Mouse (Mus musculus) cerebellum, adult 11-12 months (tissue): ENCODE results near the gene Trappc2l.

Experiments used
- DNase-seq: peaks from one replicate; pipeline ENCODE4 v3.0.0; 2022

The Trappc2l gene

DNA sequence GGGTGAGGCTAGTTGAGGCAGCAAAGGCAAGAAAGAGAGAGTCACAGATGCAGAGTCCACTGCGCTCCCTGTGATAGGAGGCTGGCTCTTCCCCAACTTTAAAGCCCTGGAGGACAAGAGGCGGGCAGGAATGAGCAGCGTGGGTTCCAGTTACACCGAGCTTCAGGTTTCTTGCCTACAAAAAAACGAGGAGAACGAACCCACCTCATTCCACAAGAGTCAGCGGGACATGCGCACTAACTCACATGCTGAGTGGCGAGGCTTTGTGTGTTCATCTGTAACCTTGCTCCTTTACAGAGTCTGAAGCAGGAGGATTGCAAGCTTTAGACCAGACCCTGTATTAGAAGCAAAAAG is 47.3 kb downstream of the Trappc2l start:
- DNase-seq: no peak

DNA sequence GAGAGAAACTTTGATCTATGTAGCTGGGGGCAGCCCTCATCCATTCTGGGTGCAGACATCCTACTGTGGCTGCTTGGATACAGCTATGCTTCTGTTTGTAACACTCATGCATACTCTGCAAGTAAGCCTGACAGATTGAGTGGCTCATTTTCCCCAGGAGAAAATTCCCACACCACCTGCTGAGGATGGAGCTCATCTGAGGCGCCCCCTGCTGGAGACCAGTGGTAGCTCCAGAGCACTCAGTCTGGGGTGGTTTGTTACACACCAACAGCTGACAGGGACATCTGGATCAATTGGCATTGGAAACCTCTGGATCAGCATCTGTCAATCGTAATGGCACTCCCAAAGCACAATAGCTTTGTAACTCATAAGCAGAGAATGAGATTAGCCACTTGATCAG is 48.6 kb downstream of the Trappc2l start:
- DNase-seq: no peak

DNA sequence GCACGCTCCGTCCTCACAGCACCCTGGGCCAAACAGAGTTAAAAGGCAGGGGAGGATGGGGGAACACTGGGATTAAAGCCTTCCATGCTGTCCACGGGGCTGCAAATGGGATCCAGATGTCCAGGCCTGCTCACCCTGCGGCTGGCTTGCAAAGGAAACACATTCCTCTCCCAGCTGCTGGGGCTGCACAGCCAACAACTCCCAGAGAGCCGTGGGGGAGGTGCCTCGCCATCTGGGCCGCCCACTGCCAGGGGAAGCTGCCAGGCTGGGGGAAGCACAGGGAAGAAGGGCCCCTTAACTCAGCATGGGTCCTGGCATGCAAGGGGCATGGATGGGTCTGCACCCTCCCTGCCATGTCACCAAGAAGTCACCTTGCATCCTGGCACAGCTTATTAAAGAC is 49.7 kb downstream of the Trappc2l start:
- peak; percentile 69 for DNase-seq

DNA sequence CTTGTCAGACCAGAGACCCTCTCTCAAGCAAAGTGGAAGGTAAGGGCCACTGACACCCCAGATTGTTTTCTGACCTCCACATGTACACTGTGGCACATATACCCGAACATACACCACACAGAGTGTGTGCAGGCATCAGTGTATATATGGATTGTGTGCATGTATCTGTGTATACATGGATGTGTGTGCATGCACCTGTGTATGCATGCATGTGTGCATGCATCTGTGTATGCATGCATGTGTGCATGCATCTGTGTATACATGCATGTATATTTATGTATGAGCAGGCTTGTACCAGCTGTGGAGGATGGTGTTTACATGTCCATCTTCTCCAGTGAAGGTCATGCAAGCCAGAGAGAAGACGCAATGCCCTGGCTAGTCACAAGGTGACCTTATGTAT is 50.5 kb downstream of the Trappc2l start:
- no peak for DNase-seq

DNA sequence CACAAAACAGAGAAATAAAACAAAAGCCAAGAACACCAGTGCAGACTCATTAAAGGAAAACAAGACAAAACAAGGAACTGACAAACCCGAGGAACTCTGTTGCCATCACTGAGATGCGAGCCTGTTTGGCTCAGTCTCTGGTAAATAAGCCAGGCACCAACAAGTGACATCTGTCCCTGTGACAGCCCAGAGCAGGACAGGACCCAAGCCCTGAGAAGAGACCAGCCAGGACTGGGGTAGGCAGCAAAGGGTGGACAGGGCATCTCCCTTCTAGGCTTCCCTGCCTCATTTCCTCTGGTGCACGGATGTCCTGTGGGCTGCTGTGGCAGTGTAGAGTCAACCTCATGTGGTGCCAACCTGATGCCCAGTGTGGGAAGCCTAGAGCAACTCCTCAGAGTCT is 51.7 kb downstream of the Trappc2l start:
- no peak for DNase-seq

DNA sequence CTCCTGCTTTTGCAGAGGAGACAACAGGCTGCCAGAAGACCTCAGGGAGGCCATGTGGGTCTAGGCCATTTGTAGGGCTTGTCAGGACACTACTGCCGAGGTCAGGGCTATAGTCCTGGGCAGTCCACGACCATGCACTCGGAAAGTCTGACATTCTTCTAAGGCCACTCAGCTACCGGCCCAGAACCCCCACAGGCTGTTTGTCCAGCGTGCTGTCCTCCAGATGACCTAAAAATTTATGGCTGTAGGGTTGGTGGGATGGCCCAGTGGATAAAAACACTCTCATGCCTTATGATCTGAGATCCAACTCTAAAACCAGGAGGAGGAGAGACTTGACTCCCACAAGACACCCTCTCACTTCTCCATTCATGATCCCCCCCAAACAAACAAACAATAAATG is 52.2 kb downstream of the Trappc2l start:
- no peak for DNase-seq

DNA sequence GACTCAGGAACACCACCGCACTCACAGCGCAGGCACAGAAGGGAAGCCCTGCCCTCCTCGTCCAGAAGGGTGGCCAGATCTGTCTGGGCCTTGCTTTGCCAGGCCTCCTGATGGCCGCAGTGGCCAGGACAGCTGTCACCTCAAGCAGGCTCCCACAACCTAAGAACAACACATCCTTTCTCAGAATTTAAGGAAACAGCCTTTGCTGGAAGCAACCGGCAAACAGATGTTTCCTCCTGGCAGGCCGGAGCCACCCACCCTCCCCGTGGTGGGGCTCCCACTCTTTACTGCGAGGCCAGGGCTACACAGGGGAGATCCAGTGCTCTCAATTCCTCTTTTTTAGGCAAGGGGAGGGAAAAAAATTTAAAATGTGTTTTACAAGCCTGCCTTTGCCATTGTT is 53.8 kb downstream of the Trappc2l start:
- DNase-seq: peak; percentile 79

DNA sequence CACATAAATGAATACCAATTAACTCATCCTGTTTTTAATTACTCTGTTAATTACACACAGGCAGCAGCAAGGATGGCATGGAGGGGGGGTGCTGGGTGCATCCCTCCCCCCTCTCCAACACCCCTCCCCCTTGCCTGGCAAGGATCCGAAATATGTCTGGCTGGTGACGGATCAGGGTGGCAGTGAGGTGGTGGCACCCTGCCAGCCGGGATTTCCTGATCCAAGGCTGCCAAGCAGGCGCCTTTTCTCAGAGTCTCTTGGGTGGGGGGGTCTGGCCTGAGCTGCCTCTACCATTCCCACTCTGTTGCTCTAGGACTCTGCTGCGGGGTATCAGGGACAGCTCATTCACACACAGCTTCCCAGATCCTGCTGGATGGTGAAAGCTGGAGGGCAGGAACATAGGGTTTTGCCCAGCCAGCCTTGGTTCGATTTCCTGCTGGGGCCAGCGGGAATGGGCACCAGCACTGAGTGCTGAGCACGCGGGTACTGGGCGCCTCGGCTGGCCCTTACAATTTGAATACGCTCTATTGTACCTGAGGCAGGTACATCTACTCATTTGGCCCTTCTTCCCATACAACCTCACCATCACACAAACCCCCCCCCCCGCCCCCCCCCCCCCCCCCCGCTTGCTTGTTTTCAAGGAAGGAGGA is 54.4 kb downstream of the Trappc2l start:
- peak; percentile 72 for DNase-seq
